Mouse (Mus musculus) C2C12 (cell line): Measurements from ENCODE around the gene Ncapg.

Experiments
- CEBPB ChIP-seq: IDR thresholded peaks from one replicate; pipeline ENCODE4 v1.6.1; 2011; ENCODE audit warnings: low read depth, mild to moderate bottlenecking, control low read depth, moderate library complexity
- CTCF ChIP-seq: IDR thresholded peaks from one replicate; pipeline ENCODE4 v1.5.1; 2011; ENCODE audit not compliant: control insufficient read depth, insufficient read depth, insufficient read length
- MYOG ChIP-seq: IDR thresholded peaks from one replicate; pipeline ENCODE4 v1.6.1; 2011; ENCODE audit not compliant: control insufficient read depth, insufficient read length; ENCODE audit errors: extremely low read depth
- USF1 ChIP-seq: IDR thresholded peaks from one replicate; pipeline ENCODE4 v1.6.1; 2011; ENCODE audit warnings: low read depth, mild to moderate bottlenecking, control low read depth, moderate library complexity

DNA sequence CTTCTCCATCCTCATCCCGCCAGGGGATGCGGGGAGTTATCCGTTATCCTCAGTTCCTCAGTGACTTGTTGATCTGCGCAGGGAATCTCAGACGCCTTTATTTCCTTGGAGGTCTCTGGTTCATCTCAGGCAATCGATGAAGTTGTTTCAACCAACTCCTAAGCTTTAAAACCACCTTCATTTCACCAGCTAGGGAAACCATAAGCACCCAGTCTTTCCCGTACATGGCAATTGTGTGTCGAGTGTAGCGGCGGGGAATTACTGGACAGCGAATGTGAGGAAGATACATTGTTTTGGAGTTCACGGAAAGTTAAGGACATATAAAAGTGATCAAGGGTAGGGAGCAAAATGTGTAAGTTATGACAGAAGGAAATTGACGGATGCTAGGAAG lies 556 bp downstream of the Ncapg start:
- TF ChIP-seq CTCF, result no peak
- TF ChIP-seq MYOG, result no peak
- no peak for TF ChIP-seq CEBPB
- no peak for TF ChIP-seq USF1
